In genomic region chr7:3674507-3675227, GRCm38 (mm10) we compare ENCODE assay signal across 8 mouse cellular contexts. TPM values are rescaled to one million over a fixed set of nuclear protein-coding genes. Genes with fewer than 3 reads are reported as not detected.
DNase-seq lines count a peak whose midpoint lies in the region; ATAC-seq and TF ChIP-seq lines count a peak whose summit lies in the region.

No protein-coding gene starts in this region.

- H3K36me3 ChIP-seq in intestine, embryonic 14.5 days (ENCODE audit: control insufficient read depth, insufficient read depth, low read length): peaks cover 16% of the 10 kb centered on the region

- intact Hi-C loops in gastrocnemius, postnatal 14 days (cut with DNase I; ENCODE audit: low total_unique reads): no loop called here
- intact Hi-C loops in left cerebral cortex, postnatal 10 days (cut with DNase I): loop anchor here (5.0 kb wide), 1 partner anchor 798 kb away; no protein-coding TSS in a partner anchor

- no peak for TF ChIP-seq POLR2A in cortical plate, adult 2 months (IDR thresholded peaks at IDR 0.05; ENCODE audit: extremely low read depth, insufficient read depth, low read length)

- ATAC-seq in activated CD4-positive, CD25-positive, alpha-beta regulatory T cell, adult 4 months: peak; percentile 92
- ATAC-seq in intestine, embryonic 14.5 days (replicated peaks; ENCODE audit: low FRiP score, low TSS enrichment, low read depth): peak; percentile 68
- peak; percentile 99 for ATAC-seq in megakaryocyte progenitor cell, adult 5-6 weeks (replicated peaks; ENCODE audit: poor library complexity)

- no peaks in the 10 kb centered on the region for H3K9me3 ChIP-seq in intestine, embryonic 14.5 days (ENCODE audit: control insufficient read depth, low read length)

- H3K4me1 ChIP-seq in cortical plate, adult 2 months (ENCODE audit: control insufficient read depth, insufficient read depth, low read length): no peaks in the 10 kb centered on the region
- no peaks in the 10 kb centered on the region for H3K4me1 ChIP-seq in intestine, embryonic 14.5 days (replicated peaks; ENCODE audit: control insufficient read depth, insufficient read depth, low read length)

- H3K27me3 ChIP-seq in intestine, embryonic 14.5 days (replicated peaks; ENCODE audit: control insufficient read depth, insufficient read depth, low read length): no peaks in the 10 kb centered on the region

- peak; percentile 86 for TF ChIP-seq CTCF in cortical plate, adult 2 months (IDR thresholded peaks at IDR 0.05; ENCODE audit: extremely low read depth, insufficient read depth, low read length)

- peak; percentile 83 for DNase-seq in gastrocnemius, postnatal 14 days
- DNase-seq in intestine, embryonic 14.5 days (ENCODE audit: low spot score): peak; percentile 83
- DNase-seq in left cerebral cortex, postnatal 10 days (ENCODE audit: extremely low spot score in 1 of 2, low spot score in 2 of 2): peak; percentile 71 to 90
- DNase-seq in right cerebral cortex, postnatal 14 days: peak; percentile 91
- peak; percentile 91 for DNase-seq in urinary bladder, postnatal 14 days (ENCODE audit: low spot score)

- no peak overlapping the region for H3K4me3 ChIP-seq in cortical plate, adult 2 months (ENCODE audit: insufficient read depth, low read length)
- H3K4me3 ChIP-seq in intestine, embryonic 14.5 days (ENCODE audit: low read depth, low read length): no peak overlapping the region

- H3K4me2 ChIP-seq in intestine, embryonic 14.5 days (ENCODE audit: low read length): no peak overlapping the region

- H3K27ac ChIP-seq in cortical plate, adult 2 months (ENCODE audit: insufficient read depth, low read length): no peak overlapping the region
- no peak overlapping the region for H3K27ac ChIP-seq in intestine, embryonic 14.5 days (ENCODE audit: low read depth)

- H3K9ac ChIP-seq in intestine, embryonic 14.5 days (ENCODE audit: low read length): no peak overlapping the region

- WGBS in intestine, embryonic 14.5 days: 71% methylated on average over 10 of the region's 10 CpGs

RNA-seq across cellular contexts. Expression of gene Tmc4, which starts 2.7 kb away (rescaled TPM):
- 1 to 10 TPM; 4.1 to 9.2 TPM for polyA plus RNA-seq in activated CD4-positive, CD25-positive, alpha-beta regulatory T cell, adult 4 months (2017; shearing (Covaris generic))
- polyA plus RNA-seq in cortical plate, adult 2 months (2012; rRNA removed): 12.6 and 14.8 TPM in 2 replicates
- total RNA-seq in gastrocnemius, postnatal 14 days (2021): under 1 TPM; 0.64 to 0.84 TPM
- 60.5 and 64.1 TPM in 2 replicates for polyA plus RNA-seq in intestine, embryonic 14.5 days (2014; fragmentation: Nextera tagmentation; extraction: Ambion mirVana)
- 1 to 10 TPM; 5.1 to 5.8 TPM for total RNA-seq in left cerebral cortex, postnatal 10 days (2021)
- total RNA-seq in megakaryocyte progenitor cell, adult 5-6 weeks (2015): 4.4 and 8.4 TPM in 2 replicates
- total RNA-seq in megakaryocyte progenitor cell, adult 5-6 weeks (2017): 2.9 and 3.2 TPM in 2 replicates

RNA-seq across cellular contexts. Expression of gene Leng1, which starts 9.0 kb away (rescaled TPM):
- 1 to 10 TPM; 6.6 to 8.6 TPM for polyA plus RNA-seq in activated CD4-positive, CD25-positive, alpha-beta regulatory T cell, adult 4 months (2017; shearing (Covaris generic))
- 7.3 and 8.3 TPM in 2 replicates for polyA plus RNA-seq in cortical plate, adult 2 months (2012; rRNA removed)
- 1 to 10 TPM; 4.8 to 5.6 TPM for total RNA-seq in gastrocnemius, postnatal 14 days (2021)
- 13.1 and 13.4 TPM in 2 replicates for polyA plus RNA-seq in intestine, embryonic 14.5 days (2014; fragmentation: Nextera tagmentation; extraction: Ambion mirVana)
- total RNA-seq in left cerebral cortex, postnatal 10 days (2021): 1 to 10 TPM; 4.4 to 5.5 TPM
- total RNA-seq in megakaryocyte progenitor cell, adult 5-6 weeks (2015): 6.1 and 9.4 TPM in 2 replicates
- total RNA-seq in megakaryocyte progenitor cell, adult 5-6 weeks (2017): 7.9 and 10.3 TPM in 2 replicates

RNA-seq across cellular contexts. Expression of gene Tsen34, which starts 18.0 kb away (rescaled TPM):
- polyA plus RNA-seq in activated CD4-positive, CD25-positive, alpha-beta regulatory T cell, adult 4 months (2017; shearing (Covaris generic)): 10 to 100 TPM in 1 of 2 experiments, 1 to 10 TPM in 1; 7.5 to 10.4 TPM
- polyA plus RNA-seq in cortical plate, adult 2 months (2012; rRNA removed): 88.4 and 94.9 TPM in 2 replicates
- total RNA-seq in gastrocnemius, postnatal 14 days (2021): 10 to 100 TPM; 37.3 to 40.6 TPM
- 244 and 253 TPM in 2 replicates for polyA plus RNA-seq in intestine, embryonic 14.5 days (2014; fragmentation: Nextera tagmentation; extraction: Ambion mirVana)
- total RNA-seq in left cerebral cortex, postnatal 10 days (2021): 10 to 100 TPM; 85.1 to 97.4 TPM
- total RNA-seq in megakaryocyte progenitor cell, adult 5-6 weeks (2015): 15.0 and 19.4 TPM in 2 replicates
- 17.7 and 21.0 TPM in 2 replicates for total RNA-seq in megakaryocyte progenitor cell, adult 5-6 weeks (2017)

RNA-seq across cellular contexts. Expression of gene Mboat7, which starts 18.7 kb away (rescaled TPM):
- 10 to 100 TPM; 13.8 to 27.6 TPM for polyA plus RNA-seq in activated CD4-positive, CD25-positive, alpha-beta regulatory T cell, adult 4 months (2017; shearing (Covaris generic))
- 155 and 156 TPM in 2 replicates for polyA plus RNA-seq in cortical plate, adult 2 months (2012; rRNA removed)
- total RNA-seq in gastrocnemius, postnatal 14 days (2021): 10 to 100 TPM; 10.6 to 12.8 TPM
- 38.7 and 43.8 TPM in 2 replicates for polyA plus RNA-seq in intestine, embryonic 14.5 days (2014; fragmentation: Nextera tagmentation; extraction: Ambion mirVana)
- total RNA-seq in left cerebral cortex, postnatal 10 days (2021): 100 to 1,000 TPM; 167 to 170 TPM
- total RNA-seq in megakaryocyte progenitor cell, adult 5-6 weeks (2015): 49.1 and 51.4 TPM in 2 replicates
- total RNA-seq in megakaryocyte progenitor cell, adult 5-6 weeks (2017): 19.0 and 27.6 TPM in 2 replicates

RNA-seq across cellular contexts. Expression of gene Rps9, which starts 29.1 kb away (rescaled TPM):
- polyA plus RNA-seq in activated CD4-positive, CD25-positive, alpha-beta regulatory T cell, adult 4 months (2017; shearing (Covaris generic)): 1,000 to 10,000 TPM; 4,746 to 5,361 TPM
- 938 and 983 TPM in 2 replicates for polyA plus RNA-seq in cortical plate, adult 2 months (2012; rRNA removed)
- 100 to 1,000 TPM; 561 to 608 TPM for total RNA-seq in gastrocnemius, postnatal 14 days (2021)
- 1,715 and 1,748 TPM in 2 replicates for polyA plus RNA-seq in intestine, embryonic 14.5 days (2014; fragmentation: Nextera tagmentation; extraction: Ambion mirVana)
- 100 to 1,000 TPM; 460 to 465 TPM for total RNA-seq in left cerebral cortex, postnatal 10 days (2021)
- total RNA-seq in megakaryocyte progenitor cell, adult 5-6 weeks (2015): 1,732 and 1,826 TPM in 2 replicates
- 1,590 and 1,738 TPM in 2 replicates for total RNA-seq in megakaryocyte progenitor cell, adult 5-6 weeks (2017)
